Mouse (Mus musculus) cerebellum, postnatal 10 days (tissue): Measurements from ENCODE around the gene Ms4a6b.
"Not testable (repeated sequence)": the region's sequence is repeated elsewhere in the genome, so short reads cannot be mapped to it uniquely, and the experiment has no call there.

Experiments used
- DNase-seq, 2 experiments: peaks; one replicate each; pipeline ENCODE4 v3.0.0; 2021; ENCODE audit warnings: mixed read lengths in 2 of 2

The Ms4a6b gene

GRCm38 (mm10) chr19:11516246-11516645 lies at the start of gene Ms4a6b:
Gene Ms4a6b, plus strand, starts transcription at chr19:11516512.
- no peak for DNase-seq

GRCm38 (mm10) chr19:11468361-11468760 lies 48.0 kb upstream of the Ms4a6b start:
- DNase-seq = not testable (repeated sequence)

GRCm38 (mm10) chr19:11469215-11469614 lies 47.1 kb upstream of the Ms4a6b start, which contains the start of gene Ms4a6c:
Gene Ms4a6c, plus strand, starts transcription at chr19:11469366.
- DNase-seq = not testable (repeated sequence)

- DNase-seq = no peak
These were observed 36.6 kb upstream of the Ms4a6b start for GRCm38 (mm10) chr19:11479714-11480113.

- no peak for DNase-seq
These were observed 33.6 kb upstream of the Ms4a6b start for GRCm38 (mm10) chr19:11482684-11483083.

GRCm38 (mm10) chr19:11483941-11484340 lies 32.4 kb upstream of the Ms4a6b start:
- DNase-seq = no peak

- DNase-seq = no peak
These were observed 31.9 kb upstream of the Ms4a6b start for GRCm38 (mm10) chr19:11484388-11484787.

GRCm38 (mm10) chr19:11485266-11485665 lies 31.0 kb upstream of the Ms4a6b start:
- no peak for DNase-seq

GRCm38 (mm10) chr19:11485746-11486145 lies 30.6 kb upstream of the Ms4a6b start, which contains the start of gene Gm8369:
Gene Gm8369, plus strand, starts transcription at chr19:11485938.
- DNase-seq = no peak

GRCm38 (mm10) chr19:11486599-11486998 lies 29.7 kb upstream of the Ms4a6b start:
- no peak for DNase-seq

- no peak for DNase-seq
These were observed 24.7 kb upstream of the Ms4a6b start for GRCm38 (mm10) chr19:11491406-11492189.

- DNase-seq = no peak
These were observed 23.6 kb upstream of the Ms4a6b start for GRCm38 (mm10) chr19:11492671-11493070.

GRCm38 (mm10) chr19:11494519-11494918 lies 21.8 kb upstream of the Ms4a6b start:
- DNase-seq = no peak

- DNase-seq = no peak
These were observed 20.0 kb upstream of the Ms4a6b start for GRCm38 (mm10) chr19:11496361-11496760.

- DNase-seq = not testable (repeated sequence)
These were observed 19.0 kb upstream of the Ms4a6b start for GRCm38 (mm10) chr19:11497300-11497699.

- no peak for DNase-seq
These were observed 15.5 kb upstream of the Ms4a6b start for GRCm38 (mm10) chr19:11500796-11501195.

GRCm38 (mm10) chr19:11501326-11501725 lies 15.0 kb upstream of the Ms4a6b start:
- DNase-seq = no peak

GRCm38 (mm10) chr19:11504857-11505256 lies 11.5 kb upstream of the Ms4a6b start:
- DNase-seq = no peak

- no peak for DNase-seq
These were observed 2.9 kb upstream of the Ms4a6b start for GRCm38 (mm10) chr19:11513458-11513857.

GRCm38 (mm10) chr19:11516845-11517244 lies 533 bp downstream of the Ms4a6b start:
- DNase-seq = no peak

- not testable (repeated sequence) for DNase-seq
These were observed 1.1 kb downstream of the Ms4a6b start for GRCm38 (mm10) chr19:11517373-11517772.

- not testable (repeated sequence) for DNase-seq
These were observed 2.0 kb downstream of the Ms4a6b start for GRCm38 (mm10) chr19:11518356-11518755.

GRCm38 (mm10) chr19:11520146-11520545 lies 3.8 kb downstream of the Ms4a6b start:
- DNase-seq = no peak

- DNase-seq = no peak
These were observed 17.1 kb downstream of the Ms4a6b start for GRCm38 (mm10) chr19:11533421-11533820.
